Mouse (Mus musculus): ENCODE measurements around the gene Srp54c.
A peak's percentile ranks its signal among the peaks of the same experiment; 100 is the strongest.
"Not testable (repeated sequence)": the region's sequence is repeated elsewhere in the genome, so short reads cannot be mapped to it uniquely, and the experiment has no call there.

Gene Srp54c

DNA sequence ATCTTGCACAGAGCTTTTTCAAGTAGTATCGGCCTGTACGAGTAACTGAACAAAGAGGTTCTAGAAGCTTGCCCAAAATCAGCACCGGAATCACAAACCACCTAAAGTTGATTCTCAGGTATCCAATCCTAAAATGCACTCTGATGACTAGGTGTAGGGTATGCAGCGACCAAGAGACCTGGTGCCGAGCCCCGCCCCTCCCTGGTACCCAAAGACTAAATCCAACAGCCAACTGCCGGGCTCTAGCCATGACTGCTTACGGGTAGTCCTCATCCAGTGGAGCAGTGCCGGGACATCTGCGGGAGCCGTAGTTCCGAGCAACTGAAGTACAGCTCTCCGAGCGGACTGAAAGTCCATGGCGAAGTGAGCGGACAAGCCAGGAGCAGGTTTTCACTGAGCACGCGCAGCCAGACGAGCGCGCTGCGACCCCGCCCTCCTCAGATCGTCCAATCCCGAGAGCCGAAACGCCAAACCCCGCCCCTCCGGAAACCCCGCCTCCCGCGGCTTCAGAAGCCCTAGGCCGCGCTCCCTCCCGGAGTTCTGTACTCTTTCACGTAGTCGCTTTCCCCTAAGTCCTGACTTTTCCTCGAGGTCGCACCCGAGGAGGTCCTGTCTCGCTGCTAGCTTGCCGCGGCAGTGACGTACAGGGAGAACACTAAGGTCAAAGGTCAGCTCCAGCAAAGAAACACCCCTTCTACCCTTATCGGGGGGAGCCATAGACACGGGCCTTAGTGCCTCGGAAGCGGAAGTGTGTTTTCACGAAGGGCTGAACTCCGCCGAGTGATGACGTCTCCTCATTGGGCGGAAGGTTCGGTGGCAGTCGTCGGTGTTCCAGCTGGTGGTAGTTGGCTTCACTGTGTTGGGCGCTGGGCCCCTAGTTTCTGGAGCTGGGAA, at the start of gene Srp54c:
Gene Srp54c, plus strand, starts transcription at position 543 of the 894 bp plus-strand sequence.
- DNase-seq: not testable (repeated sequence)

DNA sequence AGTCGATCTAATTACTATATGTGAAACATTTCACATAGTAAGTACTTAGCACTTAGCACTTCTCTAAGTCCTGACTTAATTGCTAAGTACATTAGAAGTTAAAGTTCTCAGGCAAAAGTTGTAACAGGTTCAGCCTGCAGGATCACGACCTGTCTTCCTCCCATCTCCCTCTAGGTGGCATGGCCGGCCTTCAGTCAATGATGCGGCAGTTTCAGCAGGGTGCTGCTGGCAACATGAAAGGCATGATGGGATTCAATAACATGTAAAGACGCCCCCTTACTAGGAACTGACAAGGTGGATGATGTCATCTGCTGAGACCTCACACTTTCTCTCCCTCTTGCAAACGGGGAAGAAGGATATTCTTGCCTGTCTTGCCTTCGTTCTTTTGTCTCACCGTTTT, 42.3 kb upstream of the Srp54c start:
- DNase-seq: not testable (repeated sequence)

DNA sequence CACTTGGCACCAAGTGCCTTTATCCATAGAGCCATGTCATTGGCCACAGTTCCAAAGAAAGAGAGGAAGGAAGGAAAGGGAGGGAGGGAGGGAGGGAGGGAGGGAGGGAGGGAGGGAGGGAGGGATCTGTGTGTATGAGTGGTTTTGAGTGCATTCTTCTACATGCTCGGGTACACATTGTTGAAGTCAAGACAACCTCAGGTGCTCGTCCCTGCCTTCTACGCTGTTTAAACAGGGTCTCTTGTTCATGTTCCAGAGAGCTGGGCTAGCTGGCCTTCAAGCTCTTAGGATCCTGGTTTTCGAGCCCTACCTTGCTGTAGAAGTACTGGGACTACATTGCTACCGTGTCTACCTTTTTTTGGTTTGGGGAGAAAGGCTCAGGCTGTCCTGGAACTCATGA, 40.8 kb upstream of the Srp54c start:
- not testable (repeated sequence) for DNase-seq

DNA sequence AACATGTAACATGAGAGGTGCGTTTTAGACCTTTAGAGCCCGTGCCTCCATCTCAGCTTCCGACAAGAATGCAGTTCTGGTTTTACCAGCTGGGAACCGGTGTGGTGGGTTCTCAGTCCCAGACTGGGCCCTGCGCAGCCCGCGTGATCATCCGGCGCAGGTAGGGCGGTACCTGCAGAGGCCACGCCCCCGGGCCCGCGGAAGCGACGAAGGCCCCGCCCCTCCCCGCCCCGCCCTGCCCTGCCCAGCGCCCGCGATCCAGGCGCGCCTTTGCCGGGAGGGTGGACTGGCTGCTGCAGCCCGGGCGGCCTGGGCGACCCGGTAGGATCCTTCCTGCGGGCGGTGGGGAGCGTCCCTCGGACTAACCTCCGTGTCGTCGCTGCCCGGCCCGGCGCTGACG, 30.7 kb upstream of the Srp54c start, which contains the start of gene 1700047I17Rik2:
Gene 1700047I17Rik2, plus strand, starts transcription at position 287 of the 400 bp plus-strand sequence.
- DNase-seq: not testable (repeated sequence)

DNA sequence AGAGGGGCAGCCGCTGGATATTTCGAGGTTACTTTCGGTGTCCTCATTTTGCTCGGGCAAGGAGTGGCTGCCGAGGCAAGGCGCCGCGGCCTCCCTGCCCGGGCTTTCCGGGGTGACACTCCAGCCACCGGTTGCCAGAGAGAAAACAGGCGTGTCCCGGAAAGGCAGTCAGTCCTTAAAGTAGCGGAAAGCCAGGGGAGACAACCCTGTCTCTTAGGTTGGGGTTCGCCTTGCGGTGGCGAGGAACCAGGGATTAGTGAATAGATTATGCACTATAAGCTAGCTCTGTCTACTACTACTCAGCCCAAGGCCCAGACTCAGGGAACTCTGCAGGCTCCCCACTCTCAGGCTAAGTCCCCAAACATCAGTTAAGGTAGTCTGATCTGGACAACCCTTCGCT, 30.2 kb upstream of the Srp54c start:
- DNase-seq: not testable (repeated sequence)

DNA sequence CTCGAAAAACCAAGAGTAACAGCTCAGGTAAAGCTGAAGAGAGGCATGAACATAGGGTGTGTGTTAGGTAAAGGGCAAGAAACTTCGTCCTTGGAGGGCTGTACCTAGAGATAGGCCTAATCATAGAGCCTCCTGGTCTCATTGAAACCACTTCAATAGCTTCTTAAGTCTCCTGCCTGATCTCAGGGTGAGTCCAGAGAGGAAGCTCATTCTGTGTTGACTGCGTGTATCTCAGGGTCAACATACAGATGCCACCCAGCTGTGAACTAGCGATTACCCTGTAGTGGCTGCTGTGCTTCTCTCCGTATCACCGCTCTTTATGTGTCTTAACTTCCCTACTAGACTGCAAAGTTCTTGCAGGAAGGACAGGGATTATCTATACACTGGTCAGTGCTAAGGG, 17.0 kb upstream of the Srp54c start:
- not testable (repeated sequence) for DNase-seq

DNA sequence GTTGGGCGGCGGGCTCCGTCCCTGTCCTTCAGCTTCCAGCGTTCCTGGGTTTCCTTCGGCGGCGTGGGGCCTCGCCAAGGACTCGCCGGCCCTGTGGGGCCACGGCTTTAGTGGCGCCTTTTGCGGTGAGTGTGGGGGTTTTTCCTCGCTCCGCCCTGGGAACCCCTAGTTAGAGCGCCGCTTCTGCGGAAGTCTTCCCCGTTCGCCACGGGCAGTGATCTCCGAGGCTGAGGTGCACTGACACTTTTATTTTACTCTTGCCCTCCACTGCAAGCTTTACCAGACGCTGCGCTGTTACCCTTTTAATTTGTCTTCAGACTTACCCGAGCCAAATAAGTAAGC, 523 bp downstream of the Srp54c start:
- DNase-seq: peak; percentile 5 to 28

DNA sequence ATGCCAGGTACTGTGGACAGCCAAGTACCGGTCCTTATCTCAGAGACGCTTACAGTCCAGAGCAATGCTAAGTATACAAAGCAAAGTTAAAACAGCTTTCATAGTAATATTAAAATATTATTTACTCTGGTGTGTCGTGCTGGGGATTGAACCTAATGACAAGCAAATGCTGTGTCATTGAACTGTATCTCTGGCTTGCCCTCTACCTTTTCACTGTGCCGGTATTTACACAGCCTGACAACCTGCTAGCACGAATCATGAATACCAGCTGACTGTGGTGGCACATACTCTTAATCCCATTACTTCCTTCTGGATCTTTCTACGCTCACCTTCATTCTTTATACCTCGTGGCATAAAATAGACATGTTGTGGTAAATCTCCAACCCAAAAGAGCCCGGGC, 12.3 kb downstream of the Srp54c start:
- DNase-seq: not testable (repeated sequence)

DNA sequence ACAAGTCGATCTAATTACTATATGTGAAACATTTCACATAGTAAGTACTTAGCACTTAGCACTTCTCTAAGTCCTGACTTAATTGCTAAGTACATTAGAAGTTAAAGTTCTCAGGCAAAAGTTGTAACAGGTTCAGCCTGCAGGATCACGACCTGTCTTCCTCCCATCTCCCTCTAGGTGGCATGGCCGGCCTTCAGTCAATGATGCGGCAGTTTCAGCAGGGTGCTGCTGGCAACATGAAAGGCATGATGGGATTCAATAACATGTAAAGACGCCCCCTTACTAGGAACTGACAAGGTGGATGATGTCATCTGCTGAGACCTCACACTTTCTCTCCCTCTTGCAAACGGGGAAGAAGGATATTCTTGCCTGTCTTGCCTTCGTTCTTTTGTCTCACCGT, 32.0 kb downstream of the Srp54c start:
- not testable (repeated sequence) for DNase-seq

DNA sequence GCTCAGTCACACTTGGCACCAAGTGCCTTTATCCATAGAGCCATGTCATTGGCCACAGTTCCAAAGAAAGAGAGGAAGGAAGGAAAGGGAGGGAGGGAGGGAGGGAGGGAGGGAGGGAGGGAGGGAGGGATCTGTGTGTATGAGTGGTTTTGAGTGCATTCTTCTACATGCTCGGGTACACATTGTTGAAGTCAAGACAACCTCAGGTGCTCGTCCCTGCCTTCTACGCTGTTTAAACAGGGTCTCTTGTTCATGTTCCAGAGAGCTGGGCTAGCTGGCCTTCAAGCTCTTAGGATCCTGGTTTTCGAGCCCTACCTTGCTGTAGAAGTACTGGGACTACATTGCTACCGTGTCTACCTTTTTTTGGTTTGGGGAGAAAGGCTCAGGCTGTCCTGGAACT, 33.4 kb downstream of the Srp54c start:
- not testable (repeated sequence) for DNase-seq

DNA sequence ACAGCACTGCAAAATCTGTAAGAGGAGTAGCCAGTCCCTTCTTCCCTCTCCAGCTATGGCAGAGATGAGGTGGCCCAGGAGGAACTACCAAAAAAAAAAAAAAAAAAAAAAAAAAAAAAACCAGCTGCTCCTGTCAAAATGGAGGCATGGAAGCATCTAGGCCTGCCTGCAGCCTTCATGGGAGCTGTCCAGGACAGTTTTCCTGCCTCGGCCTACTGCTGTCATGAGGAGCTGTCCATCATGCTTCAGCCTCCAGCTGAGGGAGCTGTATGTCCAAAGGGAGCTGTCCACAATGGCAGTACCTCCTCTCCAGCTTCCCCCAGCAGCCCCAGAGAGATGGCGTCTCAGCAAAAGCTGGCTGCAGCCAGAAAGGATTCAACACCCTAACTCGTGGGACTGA, 42.3 kb downstream of the Srp54c start:
- DNase-seq: peak in 1 of 2 experiments; percentile 2

DNA sequence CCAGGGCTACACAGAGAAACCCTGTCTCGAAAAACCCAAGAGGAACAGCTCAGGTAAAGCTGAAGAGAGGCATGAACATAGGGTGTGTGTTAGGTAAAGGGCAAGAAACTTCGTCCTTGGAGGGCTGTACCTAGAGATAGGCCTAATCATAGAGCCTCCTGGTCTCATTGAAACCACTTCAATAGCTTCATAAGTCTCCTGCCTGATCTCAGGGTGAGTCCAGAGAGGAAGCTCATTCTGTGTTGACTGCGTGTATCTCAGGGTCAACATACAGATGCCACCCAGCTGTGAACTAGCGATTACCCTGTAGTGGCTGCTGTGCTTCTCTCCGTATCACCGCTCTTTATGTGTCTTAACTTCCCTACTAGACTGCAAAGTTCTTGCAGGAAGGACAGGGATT, 47.6 kb downstream of the Srp54c start:
- not testable (repeated sequence) for DNase-seq

DNA sequence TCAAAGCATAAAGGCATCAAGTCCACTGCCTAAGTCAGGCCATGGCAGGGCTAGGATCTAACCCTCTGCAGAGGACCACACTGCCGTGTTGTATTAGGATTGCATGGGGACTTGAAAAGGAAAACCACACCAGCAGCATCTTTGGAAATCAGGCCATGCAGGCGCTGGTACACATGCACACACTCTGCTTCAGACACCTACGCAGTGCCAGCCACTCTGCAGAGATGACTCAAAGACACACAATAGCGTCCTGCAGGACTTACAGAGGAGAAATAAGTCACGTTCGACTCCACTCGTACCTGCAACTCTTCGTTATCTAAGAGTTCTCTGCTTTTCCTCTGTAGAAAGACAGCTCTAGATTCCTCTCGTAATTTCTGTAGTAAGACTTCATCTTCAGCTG, 68.1 kb downstream of the Srp54c start:
- DNase-seq: no peak

DNA sequence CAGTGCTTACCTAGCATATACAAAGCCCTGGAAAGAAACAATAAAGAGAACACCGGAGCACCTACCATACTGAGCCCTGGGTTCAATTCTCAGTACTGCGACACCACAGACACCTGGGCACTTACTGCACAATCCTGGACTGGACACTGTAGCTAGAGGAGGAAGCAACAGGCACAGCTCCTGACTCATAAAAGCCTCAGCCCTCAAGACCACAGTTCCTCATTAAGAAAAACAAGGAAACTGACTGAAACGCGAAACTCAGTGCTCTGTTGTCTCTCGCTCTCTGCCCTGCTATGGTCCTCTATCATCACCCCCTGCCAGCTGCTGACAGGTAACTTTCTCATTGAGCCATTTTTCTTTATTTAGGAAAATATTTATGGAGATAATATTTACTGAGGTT, 69.4 kb downstream of the Srp54c start, which contains the start of gene 1110008L16Rik:
Gene 1110008L16Rik, plus strand, starts transcription at position 242 of the 400 bp plus-strand sequence.
- no peak for DNase-seq

DNA sequence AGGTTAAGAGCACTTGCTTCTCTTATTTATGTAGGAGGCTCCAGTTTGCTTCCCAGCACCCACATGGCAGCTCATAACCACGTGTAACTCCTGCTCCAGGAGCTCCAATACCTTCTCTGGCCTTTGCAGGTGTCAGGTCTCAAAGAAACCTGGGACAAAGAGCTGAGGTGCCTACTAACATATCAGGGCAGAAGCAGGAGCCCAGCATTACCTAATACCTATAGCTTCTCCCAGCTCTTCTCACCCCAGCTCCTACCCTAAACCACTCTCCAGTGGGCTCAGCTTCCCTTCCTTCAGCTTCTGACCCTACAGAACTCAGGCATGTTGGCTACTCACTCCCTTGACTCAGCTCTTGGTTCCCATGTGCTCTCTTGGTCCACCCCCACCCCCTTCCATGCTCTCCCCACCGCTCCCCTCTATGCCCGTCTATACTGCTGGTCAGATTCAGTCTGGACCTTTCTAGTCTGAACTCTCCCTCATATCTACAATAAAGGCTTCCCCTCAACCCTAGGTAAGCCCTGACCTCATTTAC, 70.9 kb downstream of the Srp54c start:
- no peak for DNase-seq

DNA sequence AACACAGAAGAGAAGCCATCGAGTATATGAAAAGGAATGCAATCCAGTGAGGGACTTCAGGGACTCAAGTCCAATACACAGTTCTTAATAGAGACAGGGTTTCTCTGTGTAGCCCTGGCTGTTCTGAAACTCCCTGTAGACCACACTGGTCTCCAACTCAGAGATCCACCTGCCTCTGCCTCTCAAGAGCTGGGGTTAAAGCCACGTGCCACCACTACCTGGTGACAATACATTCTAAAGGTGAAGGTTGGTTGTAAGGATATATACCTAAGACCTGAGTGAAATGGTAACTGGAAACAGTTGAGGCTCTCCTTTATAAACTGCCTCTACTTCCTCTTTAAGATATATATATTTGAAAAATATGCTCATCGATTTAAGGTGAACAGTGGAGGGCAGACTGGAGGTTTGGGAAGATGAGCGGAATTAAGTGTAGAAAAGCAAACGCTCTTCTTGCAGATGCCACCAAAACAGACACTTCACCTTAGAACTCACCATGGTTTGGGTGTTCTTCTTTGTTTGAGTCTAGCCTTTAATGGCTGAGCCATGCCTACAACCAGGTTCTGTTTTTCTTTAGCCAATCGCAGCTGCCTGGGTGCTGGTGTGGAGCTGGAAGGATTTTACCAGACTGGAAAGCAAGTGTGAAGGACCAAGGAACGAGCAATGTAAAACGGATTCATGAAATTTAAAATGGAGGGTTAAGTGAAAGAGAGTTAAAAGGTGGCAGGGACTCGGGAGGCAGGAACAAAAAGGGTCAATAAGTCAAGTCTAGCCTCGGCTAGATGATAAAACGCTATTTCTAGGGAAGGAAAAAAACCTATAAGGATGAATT, 71.7 kb downstream of the Srp54c start:
- DNase-seq: peak in 1 of 2 experiments; percentile 21

DNA sequence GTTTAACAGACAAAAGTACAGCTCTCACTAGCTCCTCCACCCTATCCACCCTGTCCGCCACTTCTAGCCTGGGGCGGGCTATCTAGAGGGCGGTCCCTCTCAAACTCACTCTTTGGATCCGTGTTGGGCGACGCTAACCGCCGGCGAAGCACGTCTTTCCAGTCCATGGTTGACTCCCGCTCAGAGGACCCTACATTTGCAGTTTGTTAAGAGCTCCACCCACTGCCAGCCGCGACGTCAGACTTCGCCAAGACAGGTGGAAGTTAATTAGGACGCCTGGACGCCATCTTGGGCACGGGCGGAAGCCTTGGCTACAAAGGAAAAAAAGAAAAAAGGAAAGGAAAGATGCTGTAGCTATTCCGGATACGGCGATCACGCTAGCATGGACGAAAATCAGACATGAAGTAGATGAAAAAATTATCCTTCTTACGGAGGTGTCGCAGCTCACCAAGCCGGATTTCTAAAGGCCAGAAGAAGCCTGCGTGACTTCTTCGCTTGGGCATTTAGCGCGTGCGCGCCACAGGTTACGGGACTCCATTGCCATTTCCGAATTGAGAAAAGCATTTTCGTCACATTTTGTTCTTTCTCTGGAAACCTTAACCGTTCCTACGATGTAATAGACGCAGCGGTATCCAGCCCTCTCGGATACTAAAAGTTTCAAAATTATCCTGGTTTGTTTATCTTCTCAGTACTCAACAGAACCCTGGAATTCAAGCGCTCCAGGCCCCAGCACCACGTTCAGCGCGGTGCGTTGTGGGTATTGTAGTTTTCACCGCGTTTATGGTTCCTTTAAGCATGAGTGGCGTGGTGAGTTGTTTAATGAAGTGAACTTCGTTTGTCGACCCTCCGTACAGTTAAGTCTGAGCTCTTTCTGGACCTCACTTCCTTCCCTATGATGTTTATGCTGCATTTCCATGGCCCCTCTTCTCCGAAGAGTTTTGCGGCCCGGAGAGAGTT, 72.8 kb downstream of the Srp54c start, which contains the start of gene Ppp2r3c:
Gene Ppp2r3c, minus strand, starts transcription at position 514 of the 957 bp plus-strand sequence.
- DNase-seq: peak; percentile 92 to 95

DNA sequence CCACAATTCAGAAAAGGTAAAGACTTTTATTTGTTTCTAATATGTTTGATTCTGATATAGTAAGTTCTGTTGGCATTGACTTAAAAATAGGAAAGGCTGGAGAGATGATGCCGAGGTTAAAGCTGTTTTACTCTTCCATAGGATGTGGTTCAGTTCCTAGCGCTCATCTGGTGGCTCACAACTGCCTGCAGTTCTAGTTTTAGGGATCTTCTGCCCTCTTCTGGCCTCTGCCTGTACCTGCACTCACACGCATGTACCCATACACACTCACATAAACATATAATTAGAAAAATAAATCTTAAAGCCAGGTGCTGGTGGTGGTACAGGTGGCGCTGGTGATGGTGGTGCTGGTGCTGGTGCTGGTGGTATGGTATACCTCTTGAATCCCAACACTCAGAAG, 76.4 kb downstream of the Srp54c start:
- no peak for DNase-seq

DNA sequence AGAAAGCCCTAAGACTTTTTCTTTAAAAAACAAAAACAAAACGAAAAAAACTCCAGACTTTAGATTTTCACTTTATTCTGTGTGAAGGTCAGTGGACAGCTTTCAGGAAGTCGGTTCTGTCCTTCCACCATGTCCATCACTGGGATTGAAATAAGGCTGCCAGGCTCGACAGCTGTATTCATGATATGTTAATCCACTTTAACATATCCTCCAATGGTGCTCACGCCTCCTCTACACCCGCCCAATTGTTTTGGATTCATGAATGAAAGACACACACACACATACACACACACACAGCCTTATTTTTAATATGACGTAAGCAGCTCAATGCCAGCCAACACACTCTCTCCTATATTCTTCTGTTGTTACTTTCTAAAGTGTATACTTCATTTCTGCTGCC, 77.6 kb downstream of the Srp54c start:
- no peak for DNase-seq

DNA sequence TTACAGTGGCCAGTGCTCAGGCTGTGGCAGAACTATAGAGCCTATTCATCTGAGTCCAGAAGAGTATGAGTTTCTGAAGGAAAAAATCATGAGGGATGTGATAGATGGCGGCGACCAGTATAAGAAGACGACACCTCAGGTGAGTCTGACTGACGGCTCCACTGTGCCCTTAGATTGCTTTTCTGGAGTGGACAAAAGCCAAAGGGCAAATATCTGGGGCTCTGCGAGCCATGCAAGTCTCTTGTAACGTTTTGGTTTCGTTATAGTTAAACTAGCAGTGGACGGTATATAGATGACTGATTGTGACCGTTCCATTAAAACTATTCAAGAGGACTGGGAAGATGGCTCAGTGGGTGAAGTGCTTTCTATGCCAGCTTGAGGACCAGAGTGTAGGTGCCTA, 78.8 kb downstream of the Srp54c start:
- no peak for DNase-seq

DNA sequence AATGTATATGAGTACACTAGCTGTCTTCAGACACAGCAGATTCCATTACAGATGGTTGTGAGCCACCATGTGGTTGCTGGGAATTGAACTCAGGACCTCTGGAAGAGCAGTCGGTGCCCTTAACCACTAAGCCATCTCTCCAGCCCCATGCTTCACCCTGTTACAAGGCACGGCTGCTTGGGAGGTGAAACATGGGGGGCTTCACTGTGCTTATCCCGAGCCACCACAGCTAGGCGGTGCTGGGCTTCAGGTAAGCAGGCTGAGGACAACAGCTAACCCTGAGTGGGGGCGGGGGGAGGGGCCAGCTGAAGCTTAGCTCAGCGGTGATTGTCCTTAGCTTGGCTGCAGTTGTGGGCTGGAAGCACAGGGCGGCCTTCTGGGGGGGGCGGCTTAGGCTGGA, 79.5 kb downstream of the Srp54c start:
- DNase-seq: no peak

DNA sequence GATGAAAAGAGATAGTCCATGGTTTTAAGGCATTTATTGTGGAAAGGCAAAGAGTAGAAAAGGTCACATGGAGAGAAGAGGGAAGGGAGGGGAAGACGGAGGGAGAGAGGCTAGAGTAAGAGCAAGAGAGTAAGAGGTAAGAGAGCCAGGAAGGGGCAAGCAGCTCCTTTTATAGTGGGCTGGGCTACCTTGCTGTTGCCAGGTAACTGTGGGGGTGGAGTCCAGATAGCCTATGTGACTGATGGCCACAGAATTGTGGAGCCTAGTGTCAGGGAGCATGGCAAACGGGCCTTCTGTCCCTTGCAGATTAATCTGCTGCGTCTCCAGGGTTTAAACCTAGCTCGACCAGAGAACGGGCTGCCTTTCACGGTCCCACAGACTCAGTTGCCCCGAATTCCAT, 81.9 kb downstream of the Srp54c start:
- DNase-seq: no peak
